Mouse (Mus musculus) myocyte (in vitro differentiated cells): ENCODE data around the gene Dnajc14. TPM values are rescaled to one million over a fixed set of nuclear protein-coding genes. Genes with fewer than 3 reads are reported as not detected.

Experiments
- H3K27me3 ChIP-seq: one replicate; pipeline ENCODE4 v1.6.1; 2011; ENCODE audit not compliant: control insufficient read depth, insufficient read depth, insufficient read length
- H3K36me3 ChIP-seq: one replicate; pipeline ENCODE4 v1.6.1; 2011; ENCODE audit not compliant: control insufficient read depth, insufficient read depth
- H3K4me2 ChIP-seq: one replicate; pipeline ENCODE4 v1.6.1; 2011; ENCODE audit warnings: low read depth, control low read depth
- H3K4me3 ChIP-seq: one replicate; pipeline ENCODE4 v1.5.1; 2011; ENCODE audit warnings: mild to moderate bottlenecking, control low read depth, moderate library complexity
- H3K79me2 ChIP-seq: one replicate; pipeline ENCODE4 v1.6.1; 2011; ENCODE audit not compliant: control insufficient read depth, insufficient read depth
- H3ac ChIP-seq: one replicate; pipeline ENCODE4 v1.6.1; 2011; ENCODE audit not compliant: control insufficient read depth, insufficient read length
- CEBPB ChIP-seq: IDR thresholded peaks from 2 replicates; pipeline ENCODE4 v1.6.1; 2011; ENCODE audit warnings: mild to moderate bottlenecking, moderate library complexity; ENCODE audit not compliant: poor library complexity, insufficient read depth, severe bottlenecking
- E2F4 ChIP-seq: IDR thresholded peaks from one replicate; pipeline ENCODE4 v1.6.1; 2011; ENCODE audit warnings: mild to moderate bottlenecking, control low read depth, moderate library complexity; ENCODE audit not compliant: insufficient read depth
- MAX ChIP-seq: IDR thresholded peaks from one replicate; pipeline ENCODE4 v1.6.1; 2011; ENCODE audit warnings: low read depth, mild to moderate bottlenecking, control low read depth
- MYOD1 ChIP-seq, 3 experiments: IDR thresholded peaks; one replicate each; pipeline ENCODE4 v1.6.1; 2011; ENCODE audit warnings: control low read depth in 2 of 3, low read depth in 2 of 3, mild to moderate bottlenecking in 2 of 3, moderate library complexity in 1 of 3; ENCODE audit not compliant: insufficient read length in 2 of 3, control insufficient read depth in 1 of 3
- MYOG ChIP-seq, 3 experiments: IDR thresholded peaks; one replicate each; pipeline ENCODE4 v1.6.1; 2011; ENCODE audit warnings: control low read depth in 2 of 3, low read depth in 2 of 3, mild to moderate bottlenecking in 2 of 3; ENCODE audit not compliant: insufficient read length in 2 of 3, control insufficient read depth in 1 of 3, insufficient read depth in 1 of 3
- POLR2A ChIP-seq: IDR thresholded peaks from one replicate; pipeline ENCODE4 v1.6.1; 2011; ENCODE audit warnings: low read depth, mild to moderate bottlenecking, control low read depth, moderate library complexity; ENCODE audit not compliant: insufficient read length
- POLR2AphosphoS2 ChIP-seq: IDR thresholded peaks from one replicate; pipeline ENCODE4 v1.6.1; 2011; ENCODE audit warnings: low read depth, control low read depth; ENCODE audit not compliant: insufficient read length
- REST ChIP-seq: IDR thresholded peaks from one replicate; pipeline ENCODE4 v1.6.1; 2011; ENCODE audit warnings: mild to moderate bottlenecking, control low read depth, moderate library complexity; ENCODE audit not compliant: insufficient read depth, insufficient read length
- SRF ChIP-seq: IDR thresholded peaks from one replicate; pipeline ENCODE4 v1.6.1; 2011; ENCODE audit warnings: low read depth; ENCODE audit not compliant: control insufficient read depth, insufficient read length
- TCF12 ChIP-seq: IDR thresholded peaks from one replicate; pipeline ENCODE4 v1.6.1; 2011; ENCODE audit warnings: mild to moderate bottlenecking, control low read depth; ENCODE audit not compliant: poor library complexity, insufficient read depth, severe bottlenecking
- TCF3 ChIP-seq: IDR thresholded peaks from one replicate; pipeline ENCODE4 v1.6.1; 2011; ENCODE audit warnings: low read depth, control low read depth; ENCODE audit not compliant: insufficient read length
- USF1 ChIP-seq: IDR thresholded peaks from one replicate; pipeline ENCODE4 v1.6.1; 2011; ENCODE audit warnings: low read depth, mild to moderate bottlenecking, control low read depth, moderate library complexity
- polyA plus RNA-seq: library from polyadenylated mRNA; unstranded; fragments of >200 nt; fragmentation: generic; extraction: Trizol; gene quantifications from one replicate; pipeline ENCODE4 v1.2.1, GENCODE M21; 2012; ENCODE audit warnings: missing spikeins

Gene Dnajc14
- polyA plus RNA-seq, 1 experiment, result 39.0 TPM

DNA sequence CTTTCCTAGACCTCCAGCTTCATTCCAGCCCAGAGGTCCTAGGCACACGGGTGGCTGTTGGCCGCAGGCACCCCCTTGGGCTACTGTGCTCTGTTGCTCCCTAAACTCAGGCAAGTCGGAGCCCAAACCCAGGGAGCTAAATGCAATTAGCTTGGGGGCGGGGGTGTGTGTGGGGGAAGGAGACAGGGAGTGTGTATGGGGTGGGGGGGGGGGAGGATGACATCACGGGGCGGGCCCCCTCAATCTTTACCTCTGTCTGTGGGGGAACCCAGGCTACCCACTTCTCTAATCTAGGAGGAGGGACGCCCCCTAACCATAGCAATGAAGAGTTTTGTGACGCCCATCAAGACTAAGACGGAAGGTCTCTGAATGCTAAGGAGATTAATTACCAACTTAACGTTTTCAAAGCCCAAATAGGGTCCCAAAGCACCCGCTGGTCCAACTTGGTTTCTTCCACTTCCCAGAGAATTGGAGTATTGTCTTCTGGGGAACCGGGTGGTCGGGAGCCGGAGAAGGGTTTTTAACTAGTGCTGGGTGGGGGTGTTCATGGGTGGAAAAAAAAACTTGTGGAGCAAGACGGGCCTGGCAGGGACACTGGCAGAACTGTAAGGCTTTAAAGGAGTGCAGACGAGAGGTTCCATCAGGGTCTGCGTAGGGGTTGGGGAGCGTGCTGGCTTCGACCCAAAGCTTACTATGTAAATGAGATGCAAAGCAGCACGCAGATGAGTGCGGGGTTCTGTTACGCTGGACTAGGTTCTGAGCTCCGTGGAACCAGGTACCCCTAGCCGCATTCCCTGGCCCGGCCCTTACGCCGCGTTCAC, 619 bp downstream of the Dnajc14 start, which contains the start of gene Tmem198b:
Tmem198b (minus strand) TSS at position 100 of the 821 bp plus-strand sequence.
- TF ChIP-seq POLR2AphosphoS2 (peak; percentile 32), USF1 (no peak), MYOD1 (IDR thresholded peaks at IDR 0.05; ENCODE audit: control insufficient read depth in 1 of 3, insufficient read length in 2 of 3, low read depth in 2 of 3) (no peak), MAX (no peak), TCF3 (no peak), POLR2A (no peak), MYOG (IDR thresholded peaks at IDR 0.05; ENCODE audit: control insufficient read depth in 1 of 3, insufficient read depth in 1 of 3, insufficient read length in 2 of 3, low read depth in 2 of 3) (no peak), E2F4 (no peak), SRF (peak; percentile 14), TCF12 (no peak)
- H3ac ChIP-seq, result peak within 1 kb of the TSS; percentile 52
- H3K79me2 ChIP-seq, result peaks cover 57% of the 10 kb centered on the region
- no peaks in the 10 kb centered on the region for H3K27me3 ChIP-seq
- peaks cover 3% of the 10 kb centered on the region for H3K36me3 ChIP-seq
- H3K4me2 ChIP-seq, result peak within 1 kb of the TSS; percentile 99
- peak within 1 kb of the TSS; percentile 99 for H3K4me3 ChIP-seq

- H3ac ChIP-seq, result peak overlapping the region; percentile 52
- H3K27me3 ChIP-seq, result no peaks in the 10 kb centered on the region
- peak overlapping the region; percentile 99 for H3K4me3 ChIP-seq
- H3K4me2 ChIP-seq, result peak overlapping the region; percentile 99
- H3K79me2 ChIP-seq, result peaks cover 65% of the 10 kb centered on the region
- TF ChIP-seq MAX (no peak), MYOG (IDR thresholded peaks at IDR 0.05; ENCODE audit: control insufficient read depth in 1 of 3, insufficient read depth in 1 of 3, insufficient read length in 2 of 3, low read depth in 2 of 3) (peak in 2 of 3 experiments; percentile 83 to 84), SRF (no peak), POLR2A (peak; percentile 70), TCF3 (no peak), POLR2AphosphoS2 (peak; percentile 79), MYOD1 (IDR thresholded peaks at IDR 0.05; ENCODE audit: control insufficient read depth in 1 of 3, insufficient read length in 2 of 3, low read depth in 2 of 3) (peak in 2 of 3 experiments; percentile 80 to 87)
- H3K36me3 ChIP-seq, result peaks cover 7% of the 10 kb centered on the region
Measured at GRCm38 (mm10) chr10:128805092-128806000, 1.5 kb downstream of the Dnajc14 start.

DNA sequence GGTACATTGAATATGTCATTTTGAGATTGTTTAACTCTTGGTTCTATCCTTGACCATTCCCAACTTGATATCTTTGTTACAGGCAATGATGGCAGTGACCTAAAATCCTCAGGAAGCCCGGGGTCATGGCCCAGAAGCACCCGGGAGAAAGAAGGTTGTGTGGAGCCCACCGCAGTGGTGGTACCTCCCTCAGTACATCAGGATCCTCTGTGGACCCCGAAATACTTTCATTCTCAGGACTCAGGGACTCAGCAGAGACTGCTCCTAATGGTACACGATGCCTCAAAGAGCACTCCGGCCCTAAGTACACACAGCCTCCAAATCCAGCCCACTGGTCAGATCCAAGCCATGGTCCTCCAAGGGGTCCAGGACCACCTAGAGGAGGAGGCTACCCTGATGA, 2.2 kb downstream of the Dnajc14 start:
- Histone ChIP-seq H3K79me2 (peaks cover 65% of the 10 kb centered on the region), H3K36me3 (peaks cover 7% of the 10 kb centered on the region), H3K4me2 (peak overlapping the region; percentile 97), H3K27me3 (no peaks in the 10 kb centered on the region), H3ac (peak overlapping the region; percentile 52), H3K4me3 (peak overlapping the region; percentile 99)
- TF ChIP-seq SRF (no peak), E2F4 (no peak), REST (no peak), TCF12 (no peak), CEBPB (no peak), MYOG (IDR thresholded peaks at IDR 0.05; ENCODE audit: control insufficient read depth in 1 of 3, insufficient read depth in 1 of 3, insufficient read length in 2 of 3, low read depth in 2 of 3) (no peak), POLR2A (no peak), MYOD1 (IDR thresholded peaks at IDR 0.05; ENCODE audit: control insufficient read depth in 1 of 3, insufficient read length in 2 of 3, low read depth in 2 of 3) (no peak), POLR2AphosphoS2 (no peak), USF1 (no peak), MAX (no peak), TCF3 (no peak)

DNA sequence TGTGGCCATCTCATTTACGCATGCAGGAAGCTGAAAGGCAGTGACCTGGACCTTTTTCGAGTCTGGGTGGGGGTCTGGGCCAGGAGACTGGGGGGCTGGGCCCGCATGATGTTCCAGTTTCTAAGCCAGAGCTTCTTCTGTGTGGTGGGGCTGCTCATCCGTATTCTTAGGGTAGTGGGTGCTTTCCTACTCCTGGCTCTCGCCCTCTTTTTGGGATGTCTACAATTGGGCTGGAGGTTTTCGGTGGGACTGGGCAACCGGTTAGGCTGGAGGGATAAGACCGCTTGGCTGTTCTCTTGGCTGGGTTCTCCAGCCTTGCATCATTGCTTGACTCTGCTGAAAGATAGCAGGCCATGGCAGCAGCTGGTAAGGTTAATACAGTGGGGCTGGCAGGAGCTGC, 3.2 kb downstream of the Dnajc14 start:
- Histone ChIP-seq H3K27me3 (no peaks in the 10 kb centered on the region), H3ac (no peak overlapping the region), H3K4me2 (peak overlapping the region; percentile 97), H3K36me3 (peaks cover 7% of the 10 kb centered on the region), H3K4me3 (peak overlapping the region; percentile 99), H3K79me2 (peaks cover 58% of the 10 kb centered on the region)
- TF ChIP-seq MYOD1 (IDR thresholded peaks at IDR 0.05; ENCODE audit: control insufficient read depth in 1 of 3, insufficient read length in 2 of 3, low read depth in 2 of 3), result no peak
- TF ChIP-seq MAX, result no peak
- no peak for TF ChIP-seq POLR2AphosphoS2
- no peak for TF ChIP-seq TCF3
- no peak for TF ChIP-seq MYOG (IDR thresholded peaks at IDR 0.05; ENCODE audit: control insufficient read depth in 1 of 3, insufficient read depth in 1 of 3, insufficient read length in 2 of 3, low read depth in 2 of 3)
- no peak for TF ChIP-seq E2F4
- no peak for TF ChIP-seq SRF
- TF ChIP-seq USF1, result no peak
- no peak for TF ChIP-seq CEBPB
- TF ChIP-seq REST, result no peak
- TF ChIP-seq POLR2A, result no peak
- no peak for TF ChIP-seq TCF12
